Mouse (Mus musculus) cerebellum, adult 2 months (tissue): Measurements from ENCODE around the gene Brinp1.

Experiments
- CTCF ChIP-seq: fragments of 200-500 bp; IDR thresholded peaks from 2 replicates; pipeline ENCODE4 v1.5.1; 2011; ENCODE audit warnings: low read depth, mild to moderate bottlenecking, control low read depth, low read length, moderate library complexity, borderline replicate concordance; ENCODE audit not compliant: insufficient read depth
- POLR2A ChIP-seq: fragments of 200-500 bp; IDR thresholded peaks from 2 replicates; pipeline ENCODE4 v1.6.1; 2011; ENCODE audit warnings: low read length, control low read depth, borderline replicate concordance; ENCODE audit not compliant: insufficient read depth

DNA sequence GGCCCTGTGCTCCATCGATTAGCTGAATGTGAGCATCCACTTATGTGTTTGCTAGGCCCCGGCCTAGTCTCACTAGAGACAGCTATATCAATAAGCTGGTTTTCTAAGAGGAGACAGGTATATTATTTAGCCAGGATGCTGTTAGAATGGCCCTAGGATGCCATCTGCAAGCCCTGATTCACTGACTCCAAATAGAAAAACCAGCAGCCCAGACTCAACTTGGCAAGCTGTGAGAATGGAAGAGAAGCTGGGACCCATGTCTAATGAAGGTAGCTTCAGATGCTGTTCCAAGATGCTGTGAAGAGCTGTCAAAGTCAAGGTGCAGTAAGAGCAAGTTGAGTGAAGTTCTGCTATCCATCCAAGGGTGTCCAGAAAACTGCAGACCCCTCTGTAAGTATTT lies 89.5 kb downstream of the Brinp1 start:
- TF ChIP-seq CTCF (no peak), POLR2A (no peak)
